Mouse (Mus musculus) erythroblast, embryonic 14.5 days (primary cell): ENCODE measurements around the gene BC052040.

Experiments used
- GATA1 ChIP-seq: IDR thresholded peaks from 2 replicates; pipeline ENCODE4 v1.6.1; 2012; ENCODE audit warnings: low read length, inconsistent platforms, mixed read lengths
- TAL1 ChIP-seq: IDR thresholded peaks from 3 replicates; pipeline ENCODE4 v1.6.1; 2012; ENCODE audit warnings: low read length, inconsistent platforms, mixed read lengths

- TF ChIP-seq GATA1: no peak
- no peak for TF ChIP-seq TAL1
Observed at GRCm38 (mm10) chr2:115631031-115631434, 49.5 kb downstream of the BC052040 start.
